Mouse (Mus musculus): ENCODE data around the gene Mrfap1.

GRCm38 (mm10) chr5:36786052-36786451 is 10.5 kb downstream of the Mrfap1 start:
- no peak for TF ChIP-seq CTCF (IDR thresholded peaks at IDR 0.05; ENCODE audit: borderline replicate concordance, insufficient read depth, low read depth, low read length)
- no peak for TF ChIP-seq POLR2A (IDR thresholded peaks at IDR 0.05; ENCODE audit: borderline replicate concordance, insufficient read depth, low read length)

All from cerebellum, adult 2 months (tissue).